Mouse (Mus musculus) ES-E14 (cell line): ENCODE measurements around the gene Fam216a. TPM values are rescaled to one million over a fixed set of nuclear protein-coding genes. Genes with fewer than 3 reads are reported as not detected.

Experiments used
- DNase-seq: peaks from one replicate; pipeline ENCODE4 v3.0.0-alpha.2; 2013; ENCODE audit warnings: low read depth, low spot score
- H3K27ac ChIP-seq: 2 replicates; pipeline ENCODE4 v1.5.1; 2012; ENCODE audit warnings: low read depth, mild to moderate bottlenecking, low read length, moderate library complexity, mixed read lengths; ENCODE audit not compliant: poor library complexity, insufficient read depth, severe bottlenecking
- H3K36me3 ChIP-seq: 2 replicates; pipeline ENCODE4 v1.6.1; 2012; ENCODE audit warnings: mild to moderate bottlenecking, low read length, moderate library complexity, mixed read lengths; ENCODE audit not compliant: control insufficient read depth, poor library complexity, insufficient read depth, severe bottlenecking
- H3K4me1 ChIP-seq, 2 experiments: fragments of 150-350 bp in 1 of 2; sonication (generic) in 1 of 2; 2 replicates each; pipeline ENCODE4 v1.6.1; 2012; ENCODE audit warnings: low read length in 2 of 2, mild to moderate bottlenecking in 1 of 2, mixed read lengths in 1 of 2; ENCODE audit not compliant: control insufficient read depth in 2 of 2, insufficient read depth in 2 of 2, poor library complexity in 1 of 2
- H3K4me3 ChIP-seq, 2 experiments: fragments of 150-350 bp in 1 of 2; sonication (generic) in 1 of 2; 2 replicates each; pipeline ENCODE4 v1.5.1; 2012; ENCODE audit warnings: low read length in 2 of 2, low read depth in 1 of 2, mild to moderate bottlenecking in 1 of 2, mixed read lengths in 1 of 2; ENCODE audit not compliant: insufficient read depth in 1 of 2, poor library complexity in 1 of 2, severe bottlenecking in 1 of 2
- H3K9ac ChIP-seq: 2 replicates; pipeline ENCODE4 v1.6.1; 2012; ENCODE audit warnings: low read depth, mild to moderate bottlenecking, low read length, mixed read lengths; ENCODE audit not compliant: poor library complexity, insufficient read depth, severe bottlenecking
- H3K9me3 ChIP-seq: fragments of 150-350 bp; sonication (generic); 2 replicates; pipeline ENCODE4 v1.6.1; 2012; ENCODE audit warnings: low read depth, mild to moderate bottlenecking, low read length; ENCODE audit not compliant: control insufficient read depth, insufficient read depth
- CHD2 ChIP-seq: IDR thresholded peaks from 2 replicates; pipeline ENCODE4 v1.6.1; 2014; ENCODE audit warnings: mild to moderate bottlenecking, low read depth, low read length, inconsistent platforms
- HCFC1 ChIP-seq: IDR thresholded peaks from 2 replicates; pipeline ENCODE4 v1.6.1; 2012; ENCODE audit warnings: low read length, inconsistent platforms, borderline replicate concordance; ENCODE audit not compliant: insufficient read depth
- MAFK ChIP-seq: IDR thresholded peaks from 2 replicates; pipeline ENCODE4 v1.6.1; 2014; ENCODE audit warnings: mild to moderate bottlenecking, low read depth, low read length, inconsistent platforms; ENCODE audit not compliant: insufficient read depth
- ZC3H11A ChIP-seq: IDR thresholded peaks from 2 replicates; pipeline ENCODE4 v1.6.1; 2012; ENCODE audit warnings: low read depth, mild to moderate bottlenecking, inconsistent platforms, low read length, borderline replicate concordance
- ZNF384 ChIP-seq: IDR thresholded peaks from 2 replicates; pipeline ENCODE4 v1.6.1; 2012; ENCODE audit warnings: low read depth, low read length, inconsistent platforms
- in situ Hi-C, 2 experiments: fragments of 600-800 bp; cut with MboI; formaldehyde crosslinking; loops; one replicate each; pipeline ENCODE4 v1.15.1; 2025; ENCODE audit warnings: low sequenced_read_pairs in 2 of 2, inconsistent platforms in 1 of 2; ENCODE audit not compliant: unreplicated experiment in 2 of 2
- total RNA-seq: library from RNA; depleted of rRNA; stranded (reverse); fragments of 300-350 nt; gene quantifications from 2 replicates; pipeline ENCODE4 v1.2.3, GENCODE M21; 2012

Fam216a gene
- total RNA-seq, 1 experiment, result 32.7 TPM

- Histone ChIP-seq H3K36me3 (peaks cover 2% of the 10 kb centered on the region; the same call in 1 of the 2 replicates), H3K4me1 (peaks cover 2% of the 10 kb centered on the region in 2 experiments; a peak in 1 of 4 replicates), H3K9ac (peak overlapping the region; percentile 97), H3K27ac (peak overlapping the region; percentile 45), H3K9me3 (no peaks in the 10 kb centered on the region), H3K4me3 (peak overlapping the region; percentile 96 to 99)
- TF ChIP-seq HCFC1 (no peak; the same call in 1 of the 2 replicates), MAFK (no peak)
- DNase-seq, result no peak
- in situ Hi-C loops, result no loop called here
Observed at GRCm38 (mm10) chr5:122354492-122355067, 17.6 kb downstream of the Fam216a start.

- no peak for TF ChIP-seq ZC3H11A
- no peak for TF ChIP-seq CHD2
- peak; percentile 100 for TF ChIP-seq ZNF384
- TF ChIP-seq HCFC1, result peak; percentile 69; the same call in 1 of the 2 replicates
- TF ChIP-seq MAFK, result peak; percentile 89
- Histone ChIP-seq H3K36me3 (peaks cover 2% of the 10 kb centered on the region; the same call in 1 of the 2 replicates), H3K4me3 (peak within 1 kb of the TSS; percentile 96 to 99), H3K27ac (peak within 1 kb of the TSS; percentile 77), H3K9me3 (no peaks in the 10 kb centered on the region), H3K9ac (peak within 1 kb of the TSS; percentile 98), H3K4me1 (peaks cover 2% of the 10 kb centered on the region in 2 experiments; a peak in 1 of 4 replicates)
- DNase-seq, result peak; percentile 100
- in situ Hi-C loops, result no loop called here
Observed at GRCm38 (mm10) chr5:122353807-122354491, 18.2 kb downstream of the Fam216a start, which contains the start of the genes Rad9b and Vps29. Gene Rad9b (minus strand): TSS chr5:122354233. Gene Vps29 (plus strand): TSS chr5:122354369.

- no peaks in the 10 kb centered on the region for H3K9me3 ChIP-seq
- H3K4me1 ChIP-seq, result peaks cover 2 to 4% of the 10 kb centered on the region in 2 experiments; a peak in 1 of 4 replicates
- H3K9ac ChIP-seq, result no peak overlapping the region
- H3K27ac ChIP-seq, result no peak overlapping the region
- H3K36me3 ChIP-seq, result no peaks in the 10 kb centered on the region
- no peak for TF ChIP-seq MAFK
- no peak for DNase-seq
- H3K4me3 ChIP-seq, result no peak overlapping the region
- in situ Hi-C loops, result no loop called here
Observed at GRCm38 (mm10) chr5:122345777-122346176, 26.4 kb downstream of the Fam216a start.

GRCm38 (mm10) chr5:122344260-122344659 is 27.9 kb downstream of the Fam216a start:
- in situ Hi-C loops, result loop anchor here in 1 of 2 experiments (5.0 kb wide), 1 partner anchor 77 kb away; no protein-coding TSS in a partner anchor
- H3K4me3 ChIP-seq, result no peak overlapping the region
- H3K27ac ChIP-seq, result no peak overlapping the region
- TF ChIP-seq MAFK, result peak; percentile 50; the same call in 1 of the 2 replicates
- TF ChIP-seq ZC3H11A, result peak; percentile 89; the same call in 1 of the 2 replicates
- no peak for TF ChIP-seq ZNF384
- no peak for TF ChIP-seq HCFC1
- no peak for TF ChIP-seq CHD2
- H3K9me3 ChIP-seq, result no peaks in the 10 kb centered on the region
- DNase-seq, result peak; percentile 79
- H3K4me1 ChIP-seq, result peaks cover 2% of the 10 kb centered on the region in 2 experiments; a peak in 1 of 4 replicates
- H3K9ac ChIP-seq, result no peak overlapping the region
- H3K36me3 ChIP-seq, result no peaks in the 10 kb centered on the region

- in situ Hi-C loops, result loop anchor here in 1 of 2 experiments (5.0 kb wide), 1 partner anchor 76 kb away; no protein-coding TSS in a partner anchor
- Histone ChIP-seq H3K9me3 (no peaks in the 10 kb centered on the region), H3K27ac (no peak overlapping the region), H3K4me1 (peaks cover 2% of the 10 kb centered on the region in 2 experiments; a peak in 1 of 4 replicates), H3K36me3 (no peaks in the 10 kb centered on the region), H3K4me3 (no peak overlapping the region), H3K9ac (no peak overlapping the region)
- DNase-seq, result no peak
- TF ChIP-seq CHD2, result no peak
Observed at GRCm38 (mm10) chr5:122343768-122344167, 28.4 kb downstream of the Fam216a start.
